Mouse (Mus musculus): ENCODE measurements around the gene Olfr745.

Gene Olfr745

DNA sequence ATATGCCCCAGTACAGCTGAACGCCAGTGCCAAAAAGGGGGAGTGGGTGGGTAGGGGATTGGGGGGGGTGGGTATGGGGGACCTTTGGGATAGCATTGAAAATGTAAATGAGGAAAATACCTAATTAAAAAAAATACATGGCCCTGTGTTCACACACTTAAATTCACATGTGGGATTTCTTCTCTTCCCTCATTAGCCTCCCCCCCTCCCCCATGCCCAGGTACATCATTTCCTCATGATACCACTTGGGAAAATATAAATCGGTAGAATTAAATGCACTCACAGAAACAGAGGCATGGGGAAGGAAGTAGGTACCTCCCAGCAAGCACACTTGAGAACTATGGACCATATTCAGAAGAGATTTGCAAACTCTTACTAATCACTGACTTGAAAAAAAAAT lies at the start of gene Olfr745:
TSS of gene Olfr745 (plus strand) at position 301 of the 400 bp plus-strand sequence.
- no peak for DNase-seq

DNA sequence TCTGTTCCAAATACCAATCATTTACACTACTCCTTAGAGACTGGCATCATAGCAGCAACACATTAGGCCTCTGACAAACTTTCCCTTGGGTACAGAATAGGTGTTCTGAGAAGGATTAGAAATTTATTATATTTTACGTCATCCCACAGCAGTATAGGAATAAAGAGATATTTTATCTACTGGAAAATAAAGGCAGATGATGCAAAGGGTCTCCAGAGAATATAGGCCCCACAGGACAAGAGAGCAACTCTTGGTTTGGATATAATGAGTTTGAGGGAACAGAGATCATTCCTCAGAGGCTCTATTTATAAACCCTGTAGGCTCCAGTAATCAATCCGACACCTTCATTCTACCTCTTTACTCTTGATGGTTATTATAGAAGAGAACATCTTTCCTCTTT lies 24.6 kb upstream of the Olfr745 start, which contains the start of gene Olfr744:
TSS of gene Olfr744 (plus strand) at position 301 of the 400 bp plus-strand sequence.
- no peak for DNase-seq

DNA sequence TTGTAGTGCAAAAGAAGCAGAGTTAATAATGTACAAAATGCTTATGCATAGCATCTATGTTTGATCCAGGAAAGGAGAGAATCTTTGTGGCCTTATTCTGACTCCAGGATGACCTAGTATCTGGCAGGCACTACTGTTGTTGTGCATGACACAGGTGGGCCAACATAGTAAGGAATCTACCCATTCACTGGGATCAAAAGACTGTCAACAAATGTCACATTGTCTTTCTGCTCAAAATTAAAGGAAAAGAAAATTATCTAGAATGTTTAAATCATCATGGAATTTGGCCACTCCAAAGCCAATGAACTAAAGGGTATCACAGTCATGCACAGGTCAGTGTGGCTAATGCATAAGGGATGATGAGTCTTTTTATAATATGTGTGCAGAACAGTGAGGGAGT lies 7.6 kb downstream of the Olfr745 start, which contains the start of gene Olfr746:
TSS of gene Olfr746 (plus strand) at position 301 of the 400 bp plus-strand sequence.
- DNase-seq = no peak

DNA sequence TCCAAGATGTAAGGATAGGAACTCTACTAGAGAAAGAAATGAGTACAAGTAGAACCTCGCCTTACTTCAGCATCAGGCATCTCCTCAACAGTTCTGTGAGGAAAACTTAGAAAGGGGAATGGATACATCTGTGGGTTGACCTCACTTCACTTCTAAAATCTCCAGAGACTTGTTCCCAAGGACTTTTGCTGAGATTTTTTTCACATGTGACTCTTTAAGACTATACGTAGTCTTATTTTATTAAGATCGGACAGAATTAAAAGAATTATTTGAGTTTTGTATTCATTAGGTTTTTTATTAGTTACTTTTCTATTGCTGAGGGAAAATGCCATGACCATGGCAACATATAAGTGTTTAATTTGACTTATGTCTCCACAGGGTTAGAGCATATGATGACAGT lies 53.9 kb downstream of the Olfr745 start, which contains the start of gene Olfr747:
TSS of gene Olfr747 (minus strand) at position 101 of the 400 bp plus-strand sequence.
- no peak for DNase-seq

Data from cerebellum, adult 8-10 months (tissue).